Mouse (Mus musculus) cerebellum, adult 2 months (tissue): ENCODE data around the gene Acy3.

Experiments
- CTCF ChIP-seq: fragments of 200-500 bp; IDR thresholded peaks from 2 replicates; pipeline ENCODE4 v1.5.1; 2011; ENCODE audit warnings: low read depth, mild to moderate bottlenecking, control low read depth, low read length, moderate library complexity, borderline replicate concordance; ENCODE audit not compliant: insufficient read depth
- POLR2A ChIP-seq: fragments of 200-500 bp; IDR thresholded peaks from 2 replicates; pipeline ENCODE4 v1.6.1; 2011; ENCODE audit warnings: low read length, control low read depth, borderline replicate concordance; ENCODE audit not compliant: insufficient read depth

GRCm38 (mm10) chr19:3962469-3962868 lies 23.9 kb upstream of the Acy3 start:
- TF ChIP-seq POLR2A (no peak), CTCF (no peak)
